Mouse (Mus musculus) megakaryocyte, embryonic 14.5 days (primary cell): ENCODE results near the gene Mthfsd.

ENCODE experiments used
- FLI1 ChIP-seq: IDR thresholded peaks from 2 replicates; pipeline ENCODE4 v1.6.1; 2012; ENCODE audit warnings: low read length, inconsistent platforms, mixed read lengths
- GATA1 ChIP-seq: IDR thresholded peaks from 3 replicates; pipeline ENCODE4 v1.6.1; 2012; ENCODE audit warnings: mixed read lengths, low read length, inconsistent platforms, borderline replicate concordance

GRCm38 (mm10) chr8:121076555-121076954, 31.6 kb downstream of the Mthfsd start:
- TF ChIP-seq GATA1: no peak
- no peak for TF ChIP-seq FLI1
